Mouse (Mus musculus) induced T-regulatory cell, adult 2 months (primary cell): ENCODE results near the gene Sept5.

ENCODE experiments used
- DNase-seq: peaks from one replicate; pipeline ENCODE4 v3.0.0-alpha.2; 2012; ENCODE audit warnings: low read depth

The Sept5 gene

GRCm38 (mm10) chr16:18611752-18612151 is 18.0 kb downstream of the Sept5 start:
- DNase-seq, result no peak

- no peak for DNase-seq
Observed at GRCm38 (mm10) chr16:18609099-18609498, 20.7 kb downstream of the Sept5 start.

GRCm38 (mm10) chr16:18608226-18608625 is 21.5 kb downstream of the Sept5 start:
- DNase-seq, result no peak

GRCm38 (mm10) chr16:18605705-18606104 is 24.0 kb downstream of the Sept5 start:
- no peak for DNase-seq

GRCm38 (mm10) chr16:18604267-18604701 is 25.5 kb downstream of the Sept5 start:
- no peak for DNase-seq

GRCm38 (mm10) chr16:18601447-18601846 is 28.3 kb downstream of the Sept5 start:
- no peak for DNase-seq

GRCm38 (mm10) chr16:18598006-18598405 is 31.7 kb downstream of the Sept5 start:
- DNase-seq, result no peak

GRCm38 (mm10) chr16:18596255-18596654 is 33.5 kb downstream of the Sept5 start:
- no peak for DNase-seq

GRCm38 (mm10) chr16:18593930-18594329 is 35.8 kb downstream of the Sept5 start:
- DNase-seq, result no peak

GRCm38 (mm10) chr16:18591047-18592018 is 38.4 kb downstream of the Sept5 start:
- peak; percentile 39 for DNase-seq

GRCm38 (mm10) chr16:18589804-18590790 is 39.7 kb downstream of the Sept5 start, which contains the start of gene Tbx1:
Gene Tbx1, minus strand, starts transcription at chr16:18590671.
- DNase-seq, result peak; percentile 74

GRCm38 (mm10) chr16:18589080-18589621 is 40.6 kb downstream of the Sept5 start:
- no peak for DNase-seq

GRCm38 (mm10) chr16:18588738-18589055 is 41.1 kb downstream of the Sept5 start:
- DNase-seq, result no peak

GRCm38 (mm10) chr16:18587847-18588737 is 41.7 kb downstream of the Sept5 start:
- no peak for DNase-seq

- DNase-seq, result peak; percentile 38
Observed at GRCm38 (mm10) chr16:18586906-18587546, 42.7 kb downstream of the Sept5 start.

- DNase-seq, result no peak
Observed at GRCm38 (mm10) chr16:18586076-18586905, 43.5 kb downstream of the Sept5 start.

GRCm38 (mm10) chr16:18585676-18586075 is 44.1 kb downstream of the Sept5 start:
- DNase-seq, result no peak

GRCm38 (mm10) chr16:18584901-18585510 is 44.7 kb downstream of the Sept5 start:
- DNase-seq, result no peak

GRCm38 (mm10) chr16:18583673-18584357 is 45.9 kb downstream of the Sept5 start:
- DNase-seq, result no peak
